Mouse (Mus musculus) T-cell, adult 2 months (primary cell): Measurements from ENCODE around the gene Rbl1.

Source experiments
- DNase-seq: peaks from one replicate; pipeline ENCODE4 v3.0.0; 2022; ENCODE audit warnings: low spot score

The Rbl1 gene

GRCm38 (mm10) chr2:157133769-157134478, 70.4 kb downstream of the Rbl1 start:
- no peak for DNase-seq

- DNase-seq, result no peak
These were observed 71.4 kb downstream of the Rbl1 start for GRCm38 (mm10) chr2:157132686-157133540.

GRCm38 (mm10) chr2:157132086-157132485, 72.2 kb downstream of the Rbl1 start:
- DNase-seq, result no peak

- peak; percentile 56 for DNase-seq
These were observed 73.4 kb downstream of the Rbl1 start for GRCm38 (mm10) chr2:157130813-157131514.

GRCm38 (mm10) chr2:157129601-157130164, 74.7 kb downstream of the Rbl1 start:
- peak; percentile 45 for DNase-seq

- DNase-seq, result peak; percentile 36
These were observed 75.2 kb downstream of the Rbl1 start for GRCm38 (mm10) chr2:157129096-157129495.

GRCm38 (mm10) chr2:157128072-157128471, 76.3 kb downstream of the Rbl1 start:
- DNase-seq, result no peak

GRCm38 (mm10) chr2:157127370-157127769, 77.0 kb downstream of the Rbl1 start:
- DNase-seq, result no peak

- no peak for DNase-seq
These were observed 79.1 kb downstream of the Rbl1 start for GRCm38 (mm10) chr2:157125246-157125645.

GRCm38 (mm10) chr2:157121766-157122165, 82.6 kb downstream of the Rbl1 start:
- peak; percentile 86 for DNase-seq

- peak; percentile 80 for DNase-seq
These were observed 85.3 kb downstream of the Rbl1 start for GRCm38 (mm10) chr2:157119075-157119474.

- DNase-seq, result no peak
These were observed 85.8 kb downstream of the Rbl1 start for GRCm38 (mm10) chr2:157118556-157118955.

GRCm38 (mm10) chr2:157116964-157117363, 87.4 kb downstream of the Rbl1 start:
- DNase-seq, result peak; percentile 49

- no peak for DNase-seq
These were observed 96.1 kb downstream of the Rbl1 start for GRCm38 (mm10) chr2:157108236-157108635.

- DNase-seq, result no peak
These were observed 99.9 kb downstream of the Rbl1 start for GRCm38 (mm10) chr2:157104454-157104853.

- no peak for DNase-seq
These were observed 102.1 kb downstream of the Rbl1 start for GRCm38 (mm10) chr2:157102256-157102655.

GRCm38 (mm10) chr2:157101650-157102049, 102.7 kb downstream of the Rbl1 start:
- no peak for DNase-seq

GRCm38 (mm10) chr2:157100319-157100605, 104.1 kb downstream of the Rbl1 start:
- no peak for DNase-seq

GRCm38 (mm10) chr2:157099532-157100318, 104.6 kb downstream of the Rbl1 start:
- no peak for DNase-seq
